Mouse (Mus musculus) E14TG2a.4 (cell line): ENCODE results near the gene Tmem209.
A peak's percentile ranks its signal among the peaks of the same experiment; 100 is the strongest.

Experiments
- H3K27me3 ChIP-seq: 2 replicates; pipeline ENCODE4 v1.6.1; 2014; ENCODE audit warnings: low read length, control low read depth; ENCODE audit not compliant: insufficient read depth
- H3K36me3 ChIP-seq: 2 replicates; pipeline ENCODE4 v1.6.1; 2014; ENCODE audit warnings: low read length, control low read depth; ENCODE audit not compliant: insufficient read depth
- H3K4me1 ChIP-seq: replicated peaks from 2 replicates; pipeline ENCODE4 v1.6.1; 2014; ENCODE audit warnings: low read depth, low read length, control low read depth
- H3K4me3 ChIP-seq: replicated peaks from 2 replicates; pipeline ENCODE4 v1.5.1; 2014; ENCODE audit warnings: mild to moderate bottlenecking, low read length
- H3K9me3 ChIP-seq: 2 replicates; pipeline ENCODE4 v1.6.1; 2014; ENCODE audit warnings: low read length, control low read depth
- CTCF ChIP-seq: conservative IDR thresholded peaks from 2 replicates; pipeline ENCODE4 v1.5.1; 2014; ENCODE audit warnings: low read length
- NANOG ChIP-seq: IDR thresholded peaks from 2 replicates; pipeline ENCODE4 v1.6.1; 2014; ENCODE audit warnings: borderline replicate concordance, low read length, mixed read lengths
- POU5F1 ChIP-seq: IDR thresholded peaks from 2 replicates; pipeline ENCODE4 v1.6.1; 2014; ENCODE audit warnings: low read length, borderline replicate concordance

The Tmem209 gene

DNA sequence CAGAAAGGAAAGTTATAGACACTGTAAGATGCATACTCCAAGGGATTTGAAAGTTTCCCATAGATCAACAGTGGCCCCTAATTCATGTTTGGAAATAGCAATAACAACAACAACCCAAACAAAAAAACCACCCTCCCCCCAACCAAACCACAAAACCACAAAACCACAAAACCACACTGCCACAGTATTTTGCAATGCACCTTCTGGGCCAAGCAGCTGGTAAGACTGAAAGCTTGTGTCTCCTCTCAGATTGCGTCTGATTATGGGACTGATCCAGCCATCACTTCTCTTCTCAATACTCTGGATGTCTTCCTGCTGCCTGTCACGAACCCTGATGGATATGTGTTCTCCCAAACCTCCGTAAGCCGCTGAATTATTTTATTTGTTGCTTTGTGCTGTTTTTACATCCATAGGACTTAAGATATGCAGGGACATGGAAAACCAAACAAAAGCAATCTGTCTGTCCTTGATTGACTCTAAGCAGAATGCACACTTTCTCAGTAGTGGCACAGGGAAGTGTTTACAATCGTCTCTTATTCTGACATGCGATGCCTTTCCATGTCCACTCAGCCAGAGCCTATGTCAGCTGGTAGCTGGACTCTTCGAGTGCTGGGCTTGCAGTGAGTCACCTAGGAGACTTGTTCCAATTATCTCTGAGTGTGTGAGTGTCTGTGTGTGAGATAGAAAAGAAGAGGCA, 41.1 kb upstream of the Tmem209 start:
- Histone ChIP-seq H3K9me3 (no peaks in the 10 kb centered on the region), H3K4me3 (no peak overlapping the region), H3K27me3 (peaks cover 52% of the 10 kb centered on the region), H3K36me3 (no peaks in the 10 kb centered on the region), H3K4me1 (peaks cover 45% of the 10 kb centered on the region)
- no peak for TF ChIP-seq NANOG

GRCm38 (mm10) chr6:30549231-30549761, 39.7 kb upstream of the Tmem209 start:
- Histone ChIP-seq H3K4me3 (peak overlapping the region; percentile 32), H3K4me1 (peaks cover 47% of the 10 kb centered on the region), H3K27me3 (peaks cover 59% of the 10 kb centered on the region), H3K9me3 (no peaks in the 10 kb centered on the region), H3K36me3 (no peaks in the 10 kb centered on the region)
- TF ChIP-seq NANOG = no peak
- TF ChIP-seq POU5F1 = no peak
- TF ChIP-seq CTCF = no peak

DNA sequence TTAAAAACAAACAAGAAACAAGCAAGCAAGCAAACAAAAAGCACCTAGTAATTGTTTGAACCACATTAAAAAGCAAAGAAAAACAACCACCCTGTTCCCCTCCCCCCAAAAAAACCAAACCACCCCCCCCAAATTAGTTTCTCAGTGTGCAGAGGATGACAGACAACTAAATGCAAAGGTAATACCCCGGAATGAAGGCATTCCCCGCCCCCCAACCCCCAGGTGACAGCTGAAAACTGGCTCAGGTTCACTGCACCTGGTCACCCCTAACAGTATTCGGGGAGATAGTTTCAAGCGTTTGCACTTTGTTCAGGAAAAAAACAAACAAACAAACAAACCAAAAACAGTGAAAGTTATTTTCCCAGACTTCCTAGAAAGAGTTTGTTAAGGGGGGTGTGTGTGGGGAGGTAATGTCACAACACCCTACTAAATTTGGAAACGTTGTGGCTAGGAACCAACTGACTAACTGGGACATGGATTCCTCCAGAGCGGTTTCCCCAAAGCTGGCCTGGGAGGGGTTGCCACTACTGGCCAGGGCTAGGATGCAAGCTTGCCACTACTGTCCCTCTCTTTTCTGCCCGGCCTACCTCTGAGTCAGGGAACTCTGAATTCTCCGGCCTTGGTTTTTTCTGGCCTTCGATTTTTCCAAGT, 38.2 kb upstream of the Tmem209 start:
- Histone ChIP-seq H3K4me1 (peaks cover 62% of the 10 kb centered on the region), H3K9me3 (no peaks in the 10 kb centered on the region), H3K27me3 (peaks cover 59% of the 10 kb centered on the region), H3K36me3 (no peaks in the 10 kb centered on the region), H3K4me3 (no peak overlapping the region)
- TF ChIP-seq NANOG (no peak), CTCF (no peak), POU5F1 (no peak)

- Histone ChIP-seq H3K27me3 (peaks cover 59% of the 10 kb centered on the region), H3K9me3 (no peaks in the 10 kb centered on the region), H3K4me1 (peaks cover 61% of the 10 kb centered on the region), H3K36me3 (no peaks in the 10 kb centered on the region), H3K4me3 (peak overlapping the region; percentile 35)
- no peak for TF ChIP-seq NANOG
- no peak for TF ChIP-seq POU5F1
- no peak for TF ChIP-seq CTCF
Observed at GRCm38 (mm10) chr6:30547274-30547645, 37.7 kb upstream of the Tmem209 start.

- Histone ChIP-seq H3K9me3 (no peaks in the 10 kb centered on the region), H3K36me3 (no peaks in the 10 kb centered on the region), H3K4me1 (peaks cover 59% of the 10 kb centered on the region), H3K4me3 (peak overlapping the region; percentile 35), H3K27me3 (peaks cover 61% of the 10 kb centered on the region)
- TF ChIP-seq POU5F1 = no peak
- TF ChIP-seq NANOG = no peak
- TF ChIP-seq CTCF = no peak
Observed at GRCm38 (mm10) chr6:30546571-30547273, 37.1 kb upstream of the Tmem209 start.

GRCm38 (mm10) chr6:30545689-30546088, 36.1 kb upstream of the Tmem209 start:
- no peak overlapping the region for H3K4me3 ChIP-seq
- peaks cover 60% of the 10 kb centered on the region for H3K27me3 ChIP-seq
- peaks cover 56% of the 10 kb centered on the region for H3K4me1 ChIP-seq
- TF ChIP-seq POU5F1 (no peak), NANOG (no peak), CTCF (no peak)
- H3K36me3 ChIP-seq = no peaks in the 10 kb centered on the region
- no peaks in the 10 kb centered on the region for H3K9me3 ChIP-seq

DNA sequence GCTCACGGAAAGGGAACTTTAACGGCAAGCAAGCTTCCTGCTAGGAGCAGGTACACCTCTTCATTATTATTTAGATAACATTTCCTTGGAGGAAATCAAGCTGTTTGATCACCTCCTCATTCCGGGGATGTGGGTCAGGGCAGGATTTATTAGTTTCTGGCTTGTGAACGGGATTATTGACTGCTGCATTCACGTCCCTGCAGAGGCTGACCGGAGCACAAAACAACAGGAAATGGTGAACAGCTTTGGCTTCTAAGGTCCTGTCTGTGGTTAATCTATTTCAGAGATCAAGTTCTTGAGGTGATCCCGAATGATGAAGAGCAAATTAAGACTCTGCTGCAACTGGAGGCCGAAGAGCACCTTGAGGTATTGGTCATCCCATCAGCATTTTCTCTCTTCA, 34.3 kb upstream of the Tmem209 start:
- Histone ChIP-seq H3K36me3 (no peaks in the 10 kb centered on the region), H3K27me3 (peaks cover 49% of the 10 kb centered on the region), H3K9me3 (no peaks in the 10 kb centered on the region), H3K4me1 (peaks cover 46% of the 10 kb centered on the region), H3K4me3 (no peak overlapping the region)
- TF ChIP-seq POU5F1 = no peak
- no peak for TF ChIP-seq NANOG
- no peak for TF ChIP-seq CTCF

- peaks cover 47% of the 10 kb centered on the region for H3K4me1 ChIP-seq
- no peaks in the 10 kb centered on the region for H3K36me3 ChIP-seq
- TF ChIP-seq CTCF (no peak), POU5F1 (no peak), NANOG (no peak)
- no peaks in the 10 kb centered on the region for H3K9me3 ChIP-seq
- H3K27me3 ChIP-seq = peaks cover 48% of the 10 kb centered on the region
- no peak overlapping the region for H3K4me3 ChIP-seq
Observed at GRCm38 (mm10) chr6:30543077-30543476, 33.5 kb upstream of the Tmem209 start.

DNA sequence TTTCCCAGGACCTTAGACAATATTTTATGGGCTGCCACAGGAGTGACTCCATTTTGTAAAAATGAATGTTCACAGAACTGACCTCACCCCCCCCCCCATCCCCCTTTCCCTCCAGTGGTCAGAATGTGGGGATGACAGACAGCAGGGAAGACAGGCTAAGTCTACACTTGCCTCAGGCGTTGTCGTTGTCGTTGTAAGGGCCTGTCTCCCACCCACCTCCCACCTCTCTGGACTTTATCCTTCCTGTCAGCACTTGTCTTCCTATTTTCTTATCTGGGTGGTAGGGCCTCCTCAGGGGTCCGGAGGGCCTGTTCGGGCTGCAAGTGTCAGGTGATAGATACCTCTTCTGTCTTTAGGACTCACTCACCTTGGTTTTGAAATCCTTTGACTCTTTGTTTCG, 32.7 kb upstream of the Tmem209 start:
- peaks cover 45% of the 10 kb centered on the region for H3K4me1 ChIP-seq
- no peaks in the 10 kb centered on the region for H3K36me3 ChIP-seq
- H3K4me3 ChIP-seq = no peak overlapping the region
- peaks cover 44% of the 10 kb centered on the region for H3K27me3 ChIP-seq
- TF ChIP-seq CTCF = no peak
- no peak for TF ChIP-seq POU5F1
- no peak for TF ChIP-seq NANOG
- no peaks in the 10 kb centered on the region for H3K9me3 ChIP-seq
